Mouse (Mus musculus) E14TG2a.4 (cell line): ENCODE measurements around the gene Ppp2r1b.

Source experiments
- CTCF ChIP-seq: conservative IDR thresholded peaks from 2 replicates; pipeline ENCODE4 v1.5.1; 2014; ENCODE audit warnings: low read length
- NANOG ChIP-seq: IDR thresholded peaks from 2 replicates; pipeline ENCODE4 v1.6.1; 2014; ENCODE audit warnings: borderline replicate concordance, low read length, mixed read lengths
- POU5F1 ChIP-seq: IDR thresholded peaks from 2 replicates; pipeline ENCODE4 v1.6.1; 2014; ENCODE audit warnings: low read length, borderline replicate concordance

- TF ChIP-seq CTCF = no peak
- TF ChIP-seq NANOG = no peak
- TF ChIP-seq POU5F1 = no peak
Observed at GRCm38 (mm10) chr9:50865803-50866202, 20.7 kb downstream of the Ppp2r1b start.
